Mouse (Mus musculus) intestine, postnatal 0 days (tissue): ENCODE measurements around the gene N4bp3. TPM values are rescaled to one million over a fixed set of nuclear protein-coding genes. Genes with fewer than 3 reads are reported as not detected.
"Not testable (repeated sequence)": the region's sequence is repeated elsewhere in the genome, so short reads cannot be mapped to it uniquely, and the experiment has no call there.

Source experiments
- ATAC-seq: fragments of 200-750 bp; cut with Nextera tagmentation; 2 replicates; pipeline ENCODE4 v1.8.0; 2017; ENCODE audit warnings: mild to moderate bottlenecking, moderate TSS enrichment, moderate library complexity
- H3K27ac ChIP-seq: fragments of 300-500 bp; sonication (generic); 2 replicates; pipeline ENCODE4 v1.5.1; 2014; ENCODE audit warnings: mild to moderate bottlenecking, low read depth, low read length, moderate library complexity
- H3K27me3 ChIP-seq: fragments of 300-500 bp; sonication (generic); replicated peaks from 2 replicates; pipeline ENCODE4 v1.6.1; 2014; ENCODE audit warnings: low read length, mixed read lengths; ENCODE audit not compliant: control insufficient read depth, insufficient read depth
- H3K36me3 ChIP-seq: fragments of 300-500 bp; sonication (generic); 2 replicates; pipeline ENCODE4 v1.6.1; 2014; ENCODE audit warnings: mild to moderate bottlenecking, moderate library complexity; ENCODE audit not compliant: control insufficient read depth, insufficient read depth
- H3K4me1 ChIP-seq: fragments of 300-500 bp; sonication (generic); replicated peaks from 2 replicates; pipeline ENCODE4 v1.6.1; 2014; ENCODE audit warnings: antibody characterized with exemption, low read length, mixed read lengths; ENCODE audit not compliant: control insufficient read depth, insufficient read depth
- H3K4me2 ChIP-seq: fragments of 300-500 bp; sonication (generic); replicated peaks from 2 replicates; pipeline ENCODE4 v1.6.1; 2014; ENCODE audit warnings: low read depth, mild to moderate bottlenecking, moderate library complexity
- H3K4me3 ChIP-seq: fragments of 300-500 bp; sonication (generic); 2 replicates; pipeline ENCODE4 v1.5.1; 2014; ENCODE audit warnings: low read depth, low read length
- H3K9ac ChIP-seq: fragments of 300-500 bp; sonication (generic); 2 replicates; pipeline ENCODE4 v1.6.1; 2014; ENCODE audit warnings: mild to moderate bottlenecking, low read depth, low read length
- H3K9me3 ChIP-seq: fragments of 300-500 bp; sonication (generic); 2 replicates; pipeline ENCODE4 v1.6.1; 2016; ENCODE audit warnings: mixed run types; ENCODE audit not compliant: control insufficient read depth
- CTCF ChIP-seq: sonication (generic); IDR thresholded peaks from 2 replicates; pipeline ENCODE4 v1.5.1; 2016; ENCODE audit warnings: low read depth, mild to moderate bottlenecking, control low read depth, antibody characterized with exemption, moderate library complexity
- WGBS: fragments of 180-500 bp; shearing (Covaris S2); extraction: QIAGEN DNeasy Blood & Tissue Kit; methylation state at CpG from one replicate; pipeline ENCODE4 v1.1.7; 2014; 5-methylcytosine and 5-hydroxymethylcytosine counted together
- polyA plus RNA-seq: library from polyadenylated mRNA; unstranded; fragments of >200 nt; fragmentation: Nextera tagmentation; extraction: Ambion mirVana; gene quantifications from 2 replicates; pipeline ENCODE4 v1.2.1, GENCODE M21; 2015

N4bp3 gene
- polyA plus RNA-seq, 1 experiment from 2014 or later: 8.8 TPM

DNA sequence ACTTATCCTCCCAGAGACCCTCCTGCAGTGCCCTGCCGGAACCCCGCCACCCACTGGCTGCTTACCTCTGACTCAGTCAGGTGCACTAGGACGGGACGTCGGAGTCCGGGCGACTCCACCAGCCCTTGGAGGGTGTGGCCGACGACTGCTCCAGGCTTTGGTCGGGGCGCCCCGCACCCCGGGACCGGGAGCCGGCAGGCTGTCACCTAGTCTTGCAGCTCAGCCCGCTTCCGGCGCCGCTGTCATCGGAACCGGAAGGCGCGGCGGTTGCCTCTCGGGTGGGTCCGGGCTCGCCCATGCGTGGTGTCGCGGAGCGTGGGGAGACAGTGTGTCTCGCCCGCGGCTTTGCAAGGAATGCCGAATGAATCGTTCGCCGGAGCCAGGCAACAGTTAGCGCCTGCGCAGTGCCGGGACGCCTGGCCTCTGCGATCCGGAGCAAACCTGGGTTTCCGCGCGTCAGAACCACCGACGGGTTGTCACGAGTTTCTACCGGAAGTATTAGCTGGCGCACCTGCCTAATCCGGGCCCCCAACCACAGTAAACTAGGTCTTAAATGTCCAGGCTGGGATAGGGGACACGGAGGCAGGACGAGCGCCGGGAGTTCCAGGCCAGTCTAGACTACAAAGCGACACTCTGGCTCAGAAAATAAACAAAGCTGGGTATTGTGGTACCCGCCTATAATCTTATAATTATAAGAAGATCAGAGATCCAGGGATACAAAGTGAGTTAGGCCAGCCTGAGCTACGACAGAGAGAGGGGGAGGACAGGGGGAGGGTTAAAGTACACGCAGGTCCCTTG is 14.9 kb downstream of the N4bp3 start, which contains the start of gene Rmnd5b:
TSS of gene Rmnd5b (minus strand) at position 372 of the 798 bp plus-strand sequence.
- Histone ChIP-seq H3K27ac (peak within 1 kb of the TSS; percentile 94), H3K9me3 (no peaks in the 10 kb centered on the region), H3K4me2 (peak within 1 kb of the TSS; percentile 75), H3K27me3 (no peaks in the 10 kb centered on the region), H3K9ac (peak within 1 kb of the TSS; percentile 74), H3K4me3 (peak within 1 kb of the TSS; percentile 81), H3K4me1 (0 out of 2 replicates have a peak, but pooled peaks cover 3% of the 10 kb centered on the region), H3K36me3 (no peaks in the 10 kb centered on the region)
- peak; percentile 52 for TF ChIP-seq CTCF
- WGBS: under 1% methylated on average over 61 of the region's 61 CpGs
- peak; percentile 91 for ATAC-seq

GRCm38 (mm10) chr11:51635127-51635524 is 15.5 kb downstream of the N4bp3 start:
- 7% methylated on average over 6 of the region's 6 CpGs for WGBS
- Histone ChIP-seq H3K36me3 (no peaks in the 10 kb centered on the region), H3K4me1 (0 out of 2 replicates have a peak, but pooled peaks cover 3% of the 10 kb centered on the region), H3K4me3 (peak overlapping the region; percentile 81), H3K27ac (peak overlapping the region; percentile 94), H3K9me3 (no peaks in the 10 kb centered on the region), H3K27me3 (no peaks in the 10 kb centered on the region), H3K4me2 (peak overlapping the region; percentile 75), H3K9ac (peak overlapping the region; percentile 74)
- no peak for TF ChIP-seq CTCF
- no peak for ATAC-seq

DNA sequence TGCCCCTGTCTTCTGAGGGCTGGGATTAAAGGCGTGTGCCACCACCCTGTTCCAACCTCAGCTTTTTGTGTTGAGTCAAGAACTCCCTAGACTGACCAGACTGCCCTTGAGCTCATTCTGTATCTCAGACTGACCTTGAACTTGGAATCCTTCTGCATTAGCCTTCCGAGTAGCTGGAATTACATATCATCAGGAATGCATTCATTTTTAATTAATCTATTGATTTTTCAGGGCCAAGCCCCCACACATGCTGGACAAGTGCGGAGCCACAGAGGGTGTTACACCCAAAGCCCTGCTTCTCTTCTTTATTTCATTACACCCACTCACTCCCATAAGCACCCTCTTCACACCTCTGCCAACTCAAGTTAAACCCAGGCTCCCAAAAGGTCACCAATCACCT is 16.9 kb downstream of the N4bp3 start:
- no peaks in the 10 kb centered on the region; the same call in 1 of the 2 replicates for H3K36me3 ChIP-seq
- H3K27me3 ChIP-seq: no peaks in the 10 kb centered on the region
- WGBS: 88% methylated on average over 3 of the region's 3 CpGs
- no peak overlapping the region for H3K9ac ChIP-seq
- no peak for ATAC-seq
- H3K4me1 ChIP-seq: 0 out of 2 replicates have a peak, but pooled peaks cover 3% of the 10 kb centered on the region
- H3K4me2 ChIP-seq: no peak overlapping the region
- no peak overlapping the region for H3K27ac ChIP-seq
- no peaks in the 10 kb centered on the region for H3K9me3 ChIP-seq
- no peak overlapping the region for H3K4me3 ChIP-seq
- TF ChIP-seq CTCF: no peak

DNA sequence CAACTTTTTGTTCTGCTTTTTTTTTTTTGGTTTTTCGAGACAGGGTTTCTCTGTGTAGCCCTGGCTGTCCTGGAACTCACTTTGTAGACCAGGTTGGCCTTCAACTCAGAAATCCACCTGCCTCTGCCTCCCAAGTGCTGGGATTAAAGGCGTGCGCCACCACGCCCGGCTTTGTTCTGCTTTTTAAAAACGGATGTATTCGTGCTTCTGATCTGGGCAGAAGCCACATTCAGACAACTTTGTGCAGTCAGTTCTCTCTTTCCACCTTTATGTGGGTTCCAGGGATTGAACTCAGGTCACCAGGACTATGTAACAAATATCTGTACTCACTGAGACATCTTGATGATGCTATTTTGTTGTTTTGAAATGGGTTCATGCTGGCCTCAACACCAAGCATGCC is 17.4 kb downstream of the N4bp3 start:
- ATAC-seq, H3K9me3 ChIP-seq, H3K4me2 ChIP-seq, H3K9ac ChIP-seq, H3K4me1 ChIP-seq, H3K27ac ChIP-seq, H3K27me3 ChIP-seq, H3K4me3 ChIP-seq, H3K36me3 ChIP-seq: not testable (repeated sequence)
- WGBS: 92% methylated on average over 7 of the region's 7 CpGs

DNA sequence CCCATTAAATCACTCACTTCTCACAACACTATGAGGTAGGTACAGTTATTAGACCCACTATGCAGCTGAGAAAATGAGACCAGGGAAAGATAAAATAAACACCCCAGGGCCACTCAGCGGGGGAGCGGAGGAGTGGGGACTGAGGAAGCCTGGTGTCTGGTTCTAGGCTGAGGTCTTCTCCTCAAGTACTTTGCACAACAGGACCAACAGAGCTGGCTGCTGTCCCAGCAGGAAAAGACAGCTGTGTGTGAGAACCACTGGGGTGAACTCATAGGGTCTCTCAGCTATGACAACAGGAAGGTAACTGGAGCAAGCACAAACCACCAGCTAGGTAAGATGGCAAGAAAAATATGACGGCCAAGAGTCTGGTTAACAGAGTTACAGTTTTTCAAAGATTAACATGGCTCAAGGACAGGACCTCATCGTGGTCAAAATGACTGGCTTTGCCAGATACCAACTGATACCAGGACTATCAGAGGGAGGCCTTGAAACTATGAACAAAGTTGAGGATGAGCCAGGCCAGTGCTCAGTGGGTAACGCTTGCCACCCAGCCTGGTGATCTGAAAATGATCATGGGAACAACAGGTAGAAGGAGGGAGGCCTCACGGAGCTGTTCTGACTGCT is 18.4 kb downstream of the N4bp3 start:
- H3K9ac ChIP-seq: no peak overlapping the region
- no peak overlapping the region for H3K4me2 ChIP-seq
- ATAC-seq: no peak
- H3K4me3 ChIP-seq: no peak overlapping the region
- H3K4me1 ChIP-seq: no peaks in the 10 kb centered on the region
- H3K27me3 ChIP-seq: no peaks in the 10 kb centered on the region
- no peak overlapping the region; the same call in 1 of the 2 replicates for H3K27ac ChIP-seq
- 79% methylated on average over 6 of the region's 6 CpGs for WGBS
- no peak for TF ChIP-seq CTCF
- H3K9me3 ChIP-seq: no peaks in the 10 kb centered on the region
- H3K36me3 ChIP-seq: no peaks in the 10 kb centered on the region; the same call in none of the 2 replicates

GRCm38 (mm10) chr11:51629651-51630314 is 20.9 kb downstream of the N4bp3 start:
- H3K27me3 ChIP-seq: no peaks in the 10 kb centered on the region
- no peak overlapping the region for H3K4me2 ChIP-seq
- no peak for TF ChIP-seq CTCF
- no peak overlapping the region for H3K27ac ChIP-seq
- no peak overlapping the region for H3K9ac ChIP-seq
- no peak overlapping the region for H3K4me3 ChIP-seq
- 81% methylated on average over 15 of the region's 15 CpGs for WGBS
- H3K36me3 ChIP-seq: peaks cover 21% of the 10 kb centered on the region
- no peaks in the 10 kb centered on the region for H3K4me1 ChIP-seq
- no peak for ATAC-seq
- no peaks in the 10 kb centered on the region for H3K9me3 ChIP-seq
